Mouse (Mus musculus) frontal cortex, postnatal 36 days (tissue): Measurements from ENCODE around the gene Wwc1.

Experiments used
- DNase-seq, 2 experiments: peaks; one replicate each; pipeline ENCODE4 v3.0.0; 2022; ENCODE audit warnings: low spot score in 2 of 2

Wwc1 gene

DNA sequence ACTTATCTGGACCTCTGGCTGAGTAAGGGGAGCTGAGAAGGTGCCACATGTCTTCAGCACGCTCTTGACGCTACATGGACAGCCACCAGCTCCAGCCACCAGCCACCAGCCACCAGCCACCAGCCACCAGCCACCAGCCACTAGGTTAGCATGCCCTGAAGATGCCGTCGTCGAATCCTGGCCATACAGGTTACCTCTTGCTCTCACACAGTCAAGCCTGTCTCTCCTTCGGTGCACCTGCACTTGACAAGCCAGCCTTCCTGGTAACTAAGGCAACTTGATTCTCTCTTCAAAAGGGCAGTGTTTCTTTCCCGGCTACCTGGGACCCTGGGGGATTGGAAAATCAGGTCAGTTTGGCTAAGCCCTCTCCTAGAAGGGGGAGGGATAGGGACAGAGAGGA lies 7.2 kb downstream of the Wwc1 start:
- DNase-seq: no peak

DNA sequence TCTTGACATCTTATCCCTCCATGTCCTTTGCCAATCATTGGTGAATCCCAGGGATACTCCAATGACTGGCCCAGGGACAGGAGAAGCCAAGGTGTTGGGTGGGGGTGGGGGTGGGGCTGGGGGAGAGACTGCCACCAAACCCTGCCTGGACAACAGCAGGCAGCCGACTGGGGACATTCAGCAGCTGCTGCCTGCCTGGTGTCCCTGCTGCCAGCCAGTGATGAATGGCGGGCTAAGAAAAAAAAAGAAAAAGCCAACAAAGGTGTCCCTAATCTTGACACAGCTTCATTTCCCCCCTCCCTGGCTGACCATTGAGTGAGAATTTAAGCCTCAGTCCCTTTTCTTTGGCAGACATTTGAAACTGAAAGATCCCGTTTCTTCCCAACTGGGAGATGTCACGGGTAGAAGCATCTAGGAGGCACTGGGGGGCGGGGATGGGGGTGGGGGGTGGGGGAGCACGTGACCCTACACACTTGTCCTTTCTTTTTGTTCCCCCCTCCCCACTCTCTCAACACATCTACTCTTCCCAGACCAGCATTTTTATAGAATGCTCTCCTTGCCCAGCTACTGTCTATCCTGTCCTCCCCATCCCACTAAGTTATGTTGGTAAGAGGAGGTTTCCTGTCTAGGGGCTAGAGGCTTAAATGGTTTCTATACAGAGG lies 7.9 kb downstream of the Wwc1 start:
- DNase-seq: no peak

DNA sequence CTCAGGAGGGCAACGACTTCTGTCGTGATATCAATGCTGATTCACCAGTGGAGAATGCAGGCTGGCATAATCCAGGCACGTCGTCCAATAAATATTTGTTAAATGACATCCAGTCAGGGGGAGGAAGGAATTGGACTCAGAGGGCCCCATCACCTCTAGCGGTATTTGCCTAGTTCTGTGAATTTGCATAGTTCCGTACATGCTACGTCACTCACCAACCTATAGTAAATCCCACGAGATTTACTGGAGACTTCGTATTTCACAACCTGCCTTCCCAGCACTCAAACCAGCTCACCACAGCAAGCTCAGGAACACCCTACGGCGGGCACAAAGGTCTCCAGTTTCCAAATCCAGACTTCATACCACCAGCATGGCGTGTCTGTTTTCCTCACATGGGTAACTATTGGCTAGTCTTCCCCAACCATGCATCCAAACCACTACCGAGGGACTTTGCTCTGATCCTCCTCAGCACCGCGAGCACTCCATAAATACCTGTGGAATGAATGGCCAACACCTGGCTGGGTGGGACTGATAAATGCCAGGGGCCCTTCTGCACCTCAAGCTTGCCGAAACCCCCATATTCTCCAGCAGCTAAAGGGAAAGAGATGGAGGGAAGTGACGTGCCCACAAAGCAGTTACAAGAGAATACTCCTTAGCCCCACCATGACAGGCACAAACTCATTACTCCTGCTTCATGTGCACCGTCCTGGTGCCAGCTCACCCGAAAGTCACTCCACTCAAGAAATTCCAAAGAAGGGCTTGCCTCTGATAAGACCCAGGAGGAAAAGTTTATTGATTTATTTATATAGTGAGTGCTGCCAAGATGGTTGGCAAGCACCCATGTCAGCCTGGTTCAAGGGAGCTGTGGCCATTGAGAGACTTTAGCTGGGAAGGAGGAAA lies 9.3 kb downstream of the Wwc1 start:
- DNase-seq: no peak

DNA sequence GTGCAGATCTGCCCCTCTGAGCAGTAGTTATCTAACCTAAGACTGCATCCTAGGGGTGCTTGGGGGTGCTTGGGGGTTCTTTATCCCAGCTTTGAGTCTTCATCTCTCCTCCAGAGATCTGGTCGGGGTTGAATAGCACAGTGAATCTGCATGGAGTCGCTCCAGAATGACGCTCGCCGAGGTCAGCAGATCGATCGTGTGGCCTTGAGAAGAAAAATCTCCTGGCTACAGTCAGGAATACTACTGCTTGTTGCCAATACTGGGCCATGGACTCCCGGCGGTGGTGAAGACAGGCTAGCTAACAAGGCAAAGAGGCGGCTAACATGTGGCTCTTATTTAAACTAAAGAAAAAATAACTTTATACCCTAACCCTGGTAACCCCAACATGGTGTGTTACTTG lies 12.0 kb downstream of the Wwc1 start:
- DNase-seq: no peak

DNA sequence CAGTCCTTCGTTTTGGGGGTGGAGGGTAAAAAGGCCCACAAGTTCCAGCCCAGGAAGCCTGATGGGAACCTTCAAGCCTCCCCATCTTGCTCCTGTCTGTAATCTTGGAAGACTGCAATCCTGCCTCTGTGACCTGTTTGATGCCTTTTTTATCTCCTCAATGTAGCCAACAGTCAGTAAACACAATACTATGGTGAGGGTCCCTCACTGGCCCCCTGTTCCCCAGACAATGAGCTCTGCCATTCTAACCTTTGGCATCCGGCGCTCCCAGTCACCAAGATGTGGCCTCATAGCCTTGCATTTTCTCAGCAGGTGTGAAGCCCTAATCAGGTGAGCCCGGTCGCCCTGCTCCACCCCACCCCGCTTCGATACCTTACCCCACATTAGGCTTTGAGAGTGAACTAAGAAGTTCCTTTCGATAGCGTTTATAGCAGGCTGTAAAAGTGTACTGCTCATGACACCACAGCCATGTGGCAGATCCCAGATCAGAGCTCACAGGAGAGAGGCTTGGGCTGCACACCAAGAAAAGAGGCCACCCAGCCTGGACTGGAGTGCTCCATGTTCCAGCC lies 16.3 kb downstream of the Wwc1 start:
- no peak for DNase-seq

DNA sequence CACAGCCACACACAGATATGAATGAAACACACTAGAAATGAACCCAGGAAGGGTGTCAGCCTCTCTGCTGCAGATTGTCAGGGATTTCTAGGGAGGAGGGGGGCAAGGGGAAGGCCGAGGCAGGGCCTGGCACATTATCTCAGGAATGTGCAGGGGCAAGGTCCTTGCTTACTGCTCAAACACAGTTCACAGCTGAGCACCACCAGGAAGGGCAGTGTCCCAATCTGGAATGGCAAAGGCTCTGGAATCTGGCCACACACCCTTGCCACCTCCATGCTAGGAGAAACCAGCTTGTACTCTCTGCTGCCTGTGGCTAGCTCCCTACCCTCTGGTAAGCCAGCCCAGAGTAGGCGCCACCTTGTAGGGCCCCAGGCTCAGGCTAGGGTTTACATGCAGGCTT lies 16.8 kb downstream of the Wwc1 start:
- DNase-seq: no peak

DNA sequence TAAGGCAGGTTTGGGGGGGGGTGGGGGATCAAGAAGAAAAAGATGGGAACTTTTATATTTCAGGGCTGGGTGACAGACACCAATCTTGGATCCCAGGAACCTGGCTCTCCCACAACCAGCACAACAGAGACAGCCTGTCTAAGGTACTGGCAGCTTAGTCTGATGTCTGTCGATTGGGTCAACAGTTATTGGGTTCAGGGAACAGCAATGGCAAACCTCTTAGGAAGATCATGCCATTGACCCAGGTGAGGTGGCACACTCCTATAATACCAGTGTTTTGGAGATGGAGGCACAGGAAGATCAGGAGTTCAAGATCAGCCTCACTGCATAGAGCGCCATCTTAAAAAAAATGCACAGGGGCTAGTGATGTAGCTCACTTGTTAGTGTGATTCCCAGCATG lies 17.9 kb downstream of the Wwc1 start:
- DNase-seq: no peak

DNA sequence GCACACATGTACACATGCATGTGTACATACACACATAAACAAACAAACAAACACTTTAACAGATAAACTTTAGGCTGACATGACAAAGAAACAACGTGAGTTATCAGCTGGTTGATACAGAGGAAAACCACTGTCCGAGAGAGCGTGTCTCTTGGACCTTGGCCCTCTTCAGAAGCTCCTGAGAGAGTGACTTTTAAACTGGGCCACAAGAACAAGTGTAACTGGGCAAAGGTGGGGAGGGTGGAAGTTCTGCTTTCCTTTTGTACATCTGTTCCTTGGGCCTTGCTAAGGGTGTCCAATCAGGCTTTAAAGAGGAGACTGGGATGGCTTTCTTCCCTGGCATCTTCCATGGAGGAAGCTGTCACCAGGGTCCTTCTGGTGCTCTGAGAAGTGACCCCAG lies 21.1 kb downstream of the Wwc1 start:
- DNase-seq: no peak

DNA sequence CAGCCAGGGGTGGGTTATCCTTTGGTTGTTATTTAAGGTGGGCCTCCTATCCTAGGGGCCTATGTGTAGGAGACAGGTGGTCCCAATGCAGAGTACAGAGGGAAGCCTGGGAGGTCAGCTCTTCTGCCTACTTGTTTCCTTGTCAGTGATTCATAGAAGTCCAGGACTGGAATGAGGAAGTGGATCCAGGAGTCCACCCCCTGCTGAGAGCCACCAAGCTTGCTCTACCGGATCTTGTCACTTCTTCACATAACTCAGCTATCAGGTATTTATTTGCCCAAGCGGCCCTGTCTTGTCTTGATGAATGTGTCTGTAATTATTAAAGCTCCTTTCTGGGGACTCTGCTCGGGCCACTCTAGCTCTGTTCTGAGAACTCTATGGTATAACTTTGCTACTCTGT lies 24.8 kb downstream of the Wwc1 start:
- no peak for DNase-seq

DNA sequence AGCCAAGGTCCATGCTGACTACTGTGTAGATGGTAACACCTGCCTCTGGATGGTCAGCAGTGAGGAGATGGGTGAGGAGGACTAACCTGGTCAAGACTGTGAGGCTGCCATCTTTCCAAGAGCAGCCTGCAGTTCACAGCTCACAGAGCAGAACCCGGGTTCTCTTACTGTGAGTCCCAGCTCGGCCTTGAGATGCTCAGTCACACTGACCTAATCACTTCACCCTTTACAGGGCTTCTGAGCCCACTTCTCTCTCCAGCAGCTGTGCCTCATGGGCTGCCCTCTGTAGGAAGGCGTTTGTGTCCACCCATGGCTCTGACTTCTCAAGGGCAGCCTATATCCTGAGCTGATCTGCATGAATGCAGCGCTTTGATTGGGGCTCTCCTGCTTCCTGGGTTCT lies 27.1 kb downstream of the Wwc1 start:
- DNase-seq: no peak

DNA sequence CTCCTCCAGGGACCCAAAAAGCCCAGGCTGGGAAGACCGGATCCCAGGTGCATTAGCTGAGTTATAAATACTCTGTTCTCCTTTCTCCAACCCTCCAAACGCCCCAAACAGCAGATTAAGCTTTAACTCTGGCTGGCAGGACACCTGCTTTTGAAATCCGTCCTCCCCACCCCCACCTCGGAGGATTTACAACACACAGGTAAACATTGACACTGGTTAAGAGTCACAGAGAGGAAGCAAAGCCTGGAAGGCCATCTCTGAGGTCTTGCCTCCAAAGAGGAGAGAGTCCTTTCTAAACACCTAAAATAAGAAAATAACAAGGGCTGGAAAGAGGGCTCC lies 28.6 kb downstream of the Wwc1 start:
- no peak for DNase-seq

DNA sequence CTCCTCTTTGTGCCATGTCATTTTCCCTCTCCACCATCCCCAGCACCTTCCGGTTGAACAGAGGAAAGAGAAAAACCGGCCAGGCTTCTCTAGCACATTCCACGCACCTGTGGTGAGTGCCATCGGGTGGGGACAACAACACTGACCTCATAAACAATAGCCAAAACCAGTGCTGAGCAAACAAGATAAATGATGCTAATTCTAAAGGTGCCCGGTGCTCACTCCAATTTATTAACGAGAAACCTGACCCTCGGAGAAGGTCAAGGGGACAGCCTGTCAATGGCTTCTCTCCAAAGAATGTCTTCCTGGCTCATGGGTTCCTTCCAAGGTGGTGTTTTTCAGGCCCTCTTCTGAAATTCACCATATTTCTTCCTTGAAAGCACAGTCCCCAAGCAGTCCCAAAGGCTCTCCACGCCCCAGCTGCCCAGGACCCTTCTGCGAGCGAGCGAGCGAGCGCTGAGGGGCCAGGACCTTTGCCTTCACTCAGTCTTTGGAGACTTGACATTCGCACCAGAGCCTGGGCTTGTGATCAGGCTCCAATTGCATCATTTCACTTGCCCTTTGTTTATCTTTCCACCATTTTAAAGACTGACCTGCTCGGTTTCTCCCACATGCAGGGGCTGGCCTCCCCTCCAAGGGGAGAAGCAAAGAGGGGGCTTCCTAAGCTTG lies 29.1 kb downstream of the Wwc1 start:
- DNase-seq: no peak

DNA sequence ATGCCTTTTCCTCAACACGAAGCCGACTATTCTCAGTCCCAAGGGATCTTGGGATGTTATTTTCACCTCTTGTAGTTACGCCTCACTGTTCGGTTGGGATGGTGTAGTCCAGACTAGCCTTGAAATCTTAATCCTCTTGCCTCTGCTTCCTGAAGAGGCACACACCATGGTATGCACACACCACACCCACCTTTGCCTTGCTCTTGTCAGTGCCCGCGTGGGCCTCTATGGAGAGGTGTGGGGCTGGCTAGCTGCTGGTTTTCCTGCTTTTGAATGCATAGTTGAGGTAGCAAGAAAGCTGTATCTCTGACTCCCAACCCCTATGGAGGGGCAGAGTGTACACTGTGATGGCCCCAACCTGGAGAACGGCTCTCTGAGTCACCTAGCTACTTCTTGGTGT lies 29.9 kb downstream of the Wwc1 start:
- no peak for DNase-seq

DNA sequence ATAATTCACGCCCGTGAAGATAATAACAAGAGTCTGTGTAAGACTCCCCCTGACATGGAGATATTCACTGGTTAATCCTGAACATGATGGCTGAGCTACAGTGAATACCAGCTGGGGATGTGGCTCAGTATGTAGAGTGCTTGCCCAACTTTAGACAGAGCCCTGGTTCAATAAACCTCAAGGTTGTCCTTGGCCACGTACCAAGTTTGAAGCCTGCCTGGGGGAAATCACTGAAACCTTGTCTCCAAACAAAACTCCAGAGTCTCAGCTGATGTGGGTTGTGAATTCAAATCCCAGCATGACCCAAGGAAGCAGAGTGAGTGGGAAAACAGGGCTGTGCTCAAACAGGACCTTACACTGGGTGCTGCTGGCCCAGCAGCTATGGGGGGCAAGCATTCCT lies 30.3 kb downstream of the Wwc1 start:
- no peak for DNase-seq

DNA sequence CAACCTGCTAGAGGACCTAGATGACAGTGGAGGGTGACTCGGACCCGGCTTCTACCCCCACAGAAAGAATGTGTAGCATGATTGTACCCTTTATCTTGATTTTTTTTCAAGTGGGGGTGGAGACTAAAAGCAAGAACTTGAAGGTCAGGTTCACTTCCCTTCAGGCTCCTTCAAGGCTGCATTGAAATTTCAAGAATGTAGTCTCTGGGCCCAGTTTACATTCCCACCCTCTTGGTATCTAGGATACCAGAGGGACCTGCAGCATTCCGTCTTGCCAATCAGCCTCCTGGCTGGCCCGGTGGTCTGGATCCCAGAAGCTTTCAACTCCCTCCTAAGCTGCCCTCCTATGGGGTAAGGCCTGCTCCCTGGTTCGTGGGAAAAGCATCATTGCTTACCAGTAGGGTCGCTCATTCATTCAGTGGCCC lies 31.9 kb downstream of the Wwc1 start:
- no peak for DNase-seq

DNA sequence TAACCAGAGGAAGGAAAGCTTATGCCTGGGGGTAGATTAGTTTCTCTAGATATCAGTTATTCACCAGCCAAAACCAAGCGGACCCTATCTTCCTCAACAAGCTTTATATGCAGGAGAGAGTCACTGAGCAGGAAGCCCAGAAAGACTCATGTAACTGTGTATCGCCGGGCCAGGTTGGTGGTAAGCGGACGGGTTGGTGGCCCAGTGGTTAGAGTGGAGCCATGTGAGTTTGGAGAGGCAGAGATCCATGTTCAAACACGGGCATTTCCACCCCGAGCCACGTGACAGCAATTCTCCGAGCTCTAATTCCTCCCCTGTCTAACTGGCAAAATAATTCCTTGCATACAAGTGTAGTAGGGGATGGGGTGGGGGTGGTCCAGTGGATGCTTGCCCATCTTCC lies 32.4 kb downstream of the Wwc1 start:
- DNase-seq: no peak

DNA sequence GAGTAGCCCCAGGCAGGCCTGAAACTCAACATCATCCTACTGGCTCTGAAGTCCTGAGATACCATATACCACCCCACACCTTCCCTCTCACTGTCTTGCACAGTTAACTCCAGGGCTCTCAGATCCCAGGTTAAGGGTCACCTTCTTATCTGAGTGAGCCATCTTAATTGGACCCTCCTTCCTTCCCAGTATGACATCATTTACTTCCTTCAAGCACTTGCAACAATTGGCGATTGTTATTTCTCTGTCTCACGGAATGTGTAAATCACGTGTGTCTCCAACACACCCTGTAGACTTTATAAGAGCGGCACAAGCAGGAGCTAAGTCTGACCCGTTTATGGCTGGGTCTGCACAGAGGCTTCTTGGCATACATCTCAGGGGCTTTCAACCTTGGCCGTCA lies 35.1 kb downstream of the Wwc1 start:
- DNase-seq: no peak

DNA sequence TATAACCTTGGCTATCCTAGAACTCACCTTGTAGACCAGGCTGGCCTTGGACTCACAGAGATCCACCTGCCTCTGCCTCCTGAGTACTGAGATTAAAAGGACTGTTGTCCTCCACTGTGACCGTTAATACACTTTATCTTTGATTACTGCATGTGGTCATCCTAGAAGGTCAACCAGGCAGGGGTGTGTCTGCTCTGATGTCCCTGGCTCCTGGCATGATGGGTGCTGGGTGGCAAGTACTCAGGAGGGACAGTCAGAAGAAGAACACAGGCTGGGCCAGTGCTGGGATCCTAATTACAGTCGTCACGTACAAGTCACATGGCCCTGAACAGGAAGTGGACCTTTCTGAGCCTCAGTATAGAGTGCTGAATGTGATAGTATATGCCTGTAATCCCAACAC lies 38.7 kb downstream of the Wwc1 start:
- no peak for DNase-seq

DNA sequence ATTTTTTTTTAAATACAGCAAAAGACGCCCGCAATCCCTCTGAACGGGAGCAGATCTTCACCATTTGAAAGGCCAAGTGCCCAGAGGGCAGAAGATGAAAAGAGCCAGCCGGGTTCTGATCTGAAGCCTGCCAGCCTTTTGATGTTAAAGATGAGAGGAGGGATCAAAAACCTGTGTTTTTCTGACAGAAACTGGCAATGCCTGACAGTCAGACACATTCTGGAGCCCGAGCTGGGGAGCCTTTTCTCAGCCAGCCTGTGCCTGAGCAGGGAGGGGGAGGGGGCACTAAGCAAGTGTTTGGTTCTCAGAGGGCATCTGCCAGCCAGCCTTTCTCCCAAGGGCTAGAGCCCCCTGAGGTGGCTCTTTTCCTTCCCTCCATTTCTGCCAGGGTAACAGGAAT lies 39.3 kb downstream of the Wwc1 start:
- no peak for DNase-seq

DNA sequence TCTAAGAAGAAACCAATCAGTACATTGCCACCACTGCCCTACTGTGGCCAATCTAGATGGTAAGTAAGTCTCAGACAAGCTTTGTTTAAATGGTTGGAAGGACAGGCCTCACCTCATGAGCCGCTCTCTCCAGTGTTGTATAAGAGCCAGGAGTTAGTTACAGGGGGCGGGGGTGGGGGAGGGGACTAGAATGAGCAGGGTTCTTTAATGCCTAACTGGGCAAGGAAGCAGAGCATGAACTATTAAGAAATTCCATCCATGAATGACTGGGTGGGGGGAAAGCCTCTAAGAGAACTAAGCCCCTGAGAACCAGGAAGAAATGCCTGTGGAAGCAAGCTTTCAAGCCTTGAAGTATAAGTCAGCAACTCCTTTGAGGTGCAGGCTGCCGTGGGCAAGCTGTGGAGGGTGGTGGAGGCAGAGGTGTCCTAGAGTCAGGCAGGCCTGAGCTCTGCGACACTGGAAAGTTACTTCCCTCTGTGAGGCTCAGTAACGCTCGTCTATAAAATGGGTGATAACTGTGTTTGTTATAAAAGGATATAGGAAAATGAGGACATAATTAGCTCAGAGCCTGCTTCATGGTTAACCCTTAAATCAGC lies 41.4 kb downstream of the Wwc1 start:
- no peak for DNase-seq

DNA sequence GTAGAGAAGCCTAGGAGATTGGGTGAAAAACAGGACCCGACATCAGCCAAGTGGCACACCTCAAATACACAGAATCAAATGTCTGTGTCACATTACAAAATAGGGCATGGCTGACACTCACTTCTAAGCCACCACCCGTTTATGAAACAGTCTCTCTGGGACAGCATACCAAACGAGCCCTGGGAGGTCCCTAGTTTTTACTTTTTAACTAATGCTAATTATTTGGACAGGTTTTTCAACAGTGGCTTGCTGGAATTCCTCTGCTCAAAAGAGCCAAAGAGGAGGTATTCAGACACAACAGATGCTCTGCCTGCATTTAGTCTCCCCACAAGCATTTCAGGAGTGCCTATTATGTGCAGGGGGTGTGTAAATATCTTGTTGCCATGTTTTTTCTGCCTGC lies 44.7 kb downstream of the Wwc1 start:
- DNase-seq: no peak

DNA sequence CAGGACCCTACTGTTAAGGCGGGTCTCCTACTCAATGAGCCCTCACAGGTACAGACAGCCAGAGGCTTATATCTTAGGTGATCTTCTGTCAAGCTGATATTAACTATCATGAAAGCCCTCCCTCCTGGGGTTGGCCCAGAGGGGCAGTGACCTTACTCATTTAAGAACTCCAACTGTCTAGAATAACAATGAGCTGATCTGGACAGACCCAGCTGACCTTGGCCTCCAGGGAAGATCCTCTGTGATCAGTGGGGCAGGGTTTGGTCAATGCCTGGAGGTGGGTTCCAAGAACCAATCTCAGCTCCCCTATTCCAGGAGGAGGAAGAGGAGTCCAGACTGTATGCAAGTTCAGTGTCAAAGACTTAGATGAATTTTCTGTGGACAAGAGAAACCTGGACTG lies 45.2 kb downstream of the Wwc1 start:
- DNase-seq: no peak
